Mouse (Mus musculus) small intestine, adult 2 months (tissue): ENCODE results near the gene Pmepa1.

Experiments
- CTCF ChIP-seq: fragments of 200-500 bp; IDR thresholded peaks from 2 replicates; pipeline ENCODE4 v1.5.1; 2012; ENCODE audit warnings: low read depth, mild to moderate bottlenecking, control low read depth, inconsistent platforms, low read length, moderate library complexity, mixed read lengths; ENCODE audit not compliant: insufficient replicate concordance, insufficient read length; ENCODE audit errors: extremely low read depth
- POLR2A ChIP-seq: fragments of 200-500 bp; IDR thresholded peaks from 2 replicates; pipeline ENCODE4 v1.6.1; 2012; ENCODE audit warnings: low read depth, mild to moderate bottlenecking, control low read depth, inconsistent platforms, low read length, moderate library complexity

DNA sequence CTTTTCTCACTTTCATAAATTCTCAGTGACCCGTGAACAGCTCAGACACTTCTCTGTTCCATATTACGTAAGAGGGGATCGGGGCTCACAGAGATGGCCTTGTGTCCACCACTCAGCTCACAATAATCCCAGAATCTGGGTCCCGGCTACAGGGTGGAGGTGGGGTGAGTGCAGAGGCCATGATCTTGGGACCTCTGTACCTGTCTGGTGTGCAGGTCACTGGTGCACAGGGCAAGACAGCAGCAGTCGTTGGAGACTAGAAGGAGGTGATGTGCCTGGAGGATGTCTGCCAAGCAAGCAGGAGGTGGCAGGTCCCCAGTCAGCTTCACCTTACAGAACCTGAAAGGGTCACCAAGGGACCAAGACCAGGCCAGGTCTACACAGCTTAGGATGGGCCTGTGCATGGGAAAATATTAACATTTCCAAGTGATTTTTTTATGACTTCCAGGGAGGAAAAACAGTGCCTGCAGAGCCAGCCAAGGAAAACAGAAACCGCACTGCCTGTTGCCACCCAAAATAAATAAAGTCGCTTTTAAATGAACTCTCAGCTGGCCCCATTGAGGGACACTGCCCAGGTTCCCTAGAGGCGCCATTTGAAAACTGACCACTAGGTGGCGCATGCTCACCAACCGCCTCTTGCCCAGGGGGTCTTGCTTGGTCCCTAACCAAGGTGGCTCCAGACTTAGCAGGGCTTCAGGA, 56.9 kb downstream of the Pmepa1 start:
- TF ChIP-seq CTCF (peak; percentile 91), POLR2A (no peak)
